Mouse (Mus musculus) forebrain, embryonic 15.5 days (tissue): ENCODE measurements around the gene Nhsl2. TPM values are rescaled to one million over a fixed set of nuclear protein-coding genes. Genes with fewer than 3 reads are reported as not detected.

ENCODE experiments used
- ATAC-seq: fragments of 200-750 bp; cut with Nextera tagmentation; replicated peaks from 2 replicates; pipeline ENCODE4 v1.8.0; 2017; ENCODE audit warnings: mild to moderate bottlenecking, moderate TSS enrichment, moderate library complexity
- H3K27ac ChIP-seq: fragments of 300-500 bp; sonication (generic); replicated peaks from 2 replicates; pipeline ENCODE4 v1.5.1; 2015; ENCODE audit warnings: mild to moderate bottlenecking, inconsistent platforms
- H3K27me3 ChIP-seq: fragments of 300-500 bp; sonication (generic); 2 replicates; pipeline ENCODE4 v1.6.1; 2015; ENCODE audit warnings: inconsistent platforms
- H3K36me3 ChIP-seq: fragments of 300-500 bp; sonication (generic); 2 replicates; pipeline ENCODE4 v1.6.1; 2015; ENCODE audit warnings: mild to moderate bottlenecking, inconsistent platforms
- H3K4me1 ChIP-seq: fragments of 300-500 bp; sonication (generic); 2 replicates; pipeline ENCODE4 v1.6.1; 2015; ENCODE audit warnings: inconsistent platforms
- H3K4me2 ChIP-seq: fragments of 300-500 bp; sonication (generic); replicated peaks from 2 replicates; pipeline ENCODE4 v1.6.1; 2015; ENCODE audit warnings: mild to moderate bottlenecking, inconsistent platforms
- H3K4me3 ChIP-seq: fragments of 300-500 bp; sonication (generic); 2 replicates; pipeline ENCODE4 v1.5.1; 2015; ENCODE audit warnings: mild to moderate bottlenecking, inconsistent platforms
- H3K9ac ChIP-seq: fragments of 300-500 bp; sonication (generic); replicated peaks from 2 replicates; pipeline ENCODE4 v1.6.1; 2015; ENCODE audit warnings: mild to moderate bottlenecking, inconsistent platforms
- H3K9me3 ChIP-seq: fragments of 300-500 bp; sonication (generic); 2 replicates; pipeline ENCODE4 v1.6.1; 2016; ENCODE audit warnings: inconsistent platforms
- WGBS: fragments of 180-500 bp; shearing (Covaris S2); methylation state at CpG from one replicate; pipeline ENCODE4 v1.1.7; 2015; ENCODE audit warnings: mixed read lengths; 5-methylcytosine and 5-hydroxymethylcytosine counted together
- polyA plus RNA-seq: library from polyadenylated mRNA; unstranded; fragments of >200 nt; fragmentation: Nextera tagmentation; extraction: Ambion mirVana; gene quantifications from 2 replicates; pipeline ENCODE4 v1.2.1, GENCODE M21; 2015

Nhsl2 gene
- polyA plus RNA-seq, 1 experiment from 2014 or later: 5.1 TPM

GRCm38 (mm10) chrX:102060891-102061290 is 211.7 kb downstream of the Nhsl2 start:
- no peaks in the 10 kb centered on the region for H3K9me3 ChIP-seq
- H3K4me2 ChIP-seq: no peak overlapping the region
- no peak overlapping the region for H3K9ac ChIP-seq
- no peaks in the 10 kb centered on the region for H3K36me3 ChIP-seq
- WGBS: 32% methylated on average over 2 of the region's 2 CpGs
- no peak overlapping the region for H3K4me3 ChIP-seq
- no peaks in the 10 kb centered on the region; the same call in 1 of the 2 replicates for H3K4me1 ChIP-seq
- no peak overlapping the region for H3K27ac ChIP-seq
- ATAC-seq: no peak; the same call in 1 of the 2 replicates
- no peaks in the 10 kb centered on the region for H3K27me3 ChIP-seq

DNA sequence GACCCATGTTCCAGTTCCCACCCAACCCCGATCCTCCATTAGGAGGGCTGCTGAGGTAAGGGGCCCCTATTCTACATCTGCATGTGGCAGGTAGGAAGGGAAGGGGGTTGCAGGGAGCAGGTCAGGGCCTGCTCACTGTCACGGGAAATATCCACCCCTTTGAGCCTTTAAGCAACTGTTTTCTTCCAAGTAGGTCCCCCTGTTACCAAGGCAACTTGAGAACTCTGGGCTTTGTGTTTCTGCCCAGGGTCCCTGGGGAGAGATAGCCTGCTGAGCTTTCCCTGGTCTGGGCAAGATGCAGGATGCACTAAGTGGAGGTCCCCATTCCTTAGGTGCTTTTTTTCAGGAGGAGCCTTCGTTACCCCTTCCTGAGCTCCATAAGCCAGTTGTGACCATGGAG is 214.9 kb downstream of the Nhsl2 start:
- ATAC-seq: no peak
- WGBS: 40% methylated on average over 3 of the region's 3 CpGs
- H3K4me1 ChIP-seq: peaks cover 25% of the 10 kb centered on the region

GRCm38 (mm10) chrX:102065213-102065775 is 216.1 kb downstream of the Nhsl2 start:
- Histone ChIP-seq H3K27ac (no peak overlapping the region), H3K36me3 (no peaks in the 10 kb centered on the region), H3K4me1 (peaks cover 34% of the 10 kb centered on the region), H3K9ac (no peak overlapping the region), H3K9me3 (no peaks in the 10 kb centered on the region), H3K27me3 (no peaks in the 10 kb centered on the region), H3K4me2 (no peak overlapping the region), H3K4me3 (no peak overlapping the region)
- WGBS: 41% methylated on average over 4 of the region's 4 CpGs
- no peak for ATAC-seq

More for the DNA sequence above, 214.9 kb downstream of the Nhsl2 start:
- Histone ChIP-seq H3K27ac (no peak overlapping the region), H3K9ac (no peak overlapping the region), H3K27me3 (no peaks in the 10 kb centered on the region), H3K4me3 (no peak overlapping the region), H3K9me3 (no peaks in the 10 kb centered on the region), H3K4me2 (no peak overlapping the region), H3K36me3 (no peaks in the 10 kb centered on the region)

- Histone ChIP-seq H3K4me1 (peaks cover 34% of the 10 kb centered on the region), H3K9me3 (no peaks in the 10 kb centered on the region), H3K36me3 (no peaks in the 10 kb centered on the region), H3K4me3 (no peak overlapping the region), H3K27me3 (no peaks in the 10 kb centered on the region), H3K9ac (no peak overlapping the region), H3K27ac (no peak overlapping the region), H3K4me2 (no peak overlapping the region)
- WGBS: 18% methylated on average over 9 of the region's 9 CpGs
- peak; percentile 9; the same call in 1 of the 2 replicates for ATAC-seq
Measured at GRCm38 (mm10) chrX:102066134-102066533, 216.9 kb downstream of the Nhsl2 start.

GRCm38 (mm10) chrX:102067118-102067517 is 217.9 kb downstream of the Nhsl2 start:
- WGBS: 62% methylated on average over 6 of the region's 6 CpGs
- Histone ChIP-seq H3K9ac (no peak overlapping the region), H3K4me1 (peaks cover 42% of the 10 kb centered on the region), H3K27me3 (no peaks in the 10 kb centered on the region), H3K36me3 (no peaks in the 10 kb centered on the region), H3K9me3 (no peaks in the 10 kb centered on the region), H3K4me3 (no peak overlapping the region), H3K27ac (no peak overlapping the region), H3K4me2 (0 out of 2 replicates have a peak overlapping the region, but pooled peaks have one; percentile 6)
- ATAC-seq: no peak

GRCm38 (mm10) chrX:102068811-102069540 is 219.8 kb downstream of the Nhsl2 start:
- no peak overlapping the region for H3K27ac ChIP-seq
- no peaks in the 10 kb centered on the region for H3K27me3 ChIP-seq
- WGBS: 93% methylated on average over 24 of the region's 24 CpGs
- no peak overlapping the region for H3K4me2 ChIP-seq
- no peaks in the 10 kb centered on the region for H3K9me3 ChIP-seq
- H3K4me3 ChIP-seq: no peak overlapping the region
- no peak for ATAC-seq
- peaks cover 43% of the 10 kb centered on the region for H3K4me1 ChIP-seq
- no peaks in the 10 kb centered on the region for H3K36me3 ChIP-seq
- no peak overlapping the region for H3K9ac ChIP-seq

- ATAC-seq: peak; percentile 97
- WGBS: 25% methylated on average over 61 of the region's 61 CpGs
- Histone ChIP-seq H3K27ac (peak within 1 kb of the TSS; percentile 80), H3K4me1 (peaks cover 43% of the 10 kb centered on the region), H3K4me2 (peak within 1 kb of the TSS; percentile 62), H3K36me3 (no peaks in the 10 kb centered on the region), H3K9me3 (no peaks in the 10 kb centered on the region), H3K27me3 (no peaks in the 10 kb centered on the region), H3K9ac (peak within 1 kb of the TSS; percentile 59), H3K4me3 (peak within 1 kb of the TSS; percentile 54)
Measured at GRCm38 (mm10) chrX:102070591-102071471, 221.6 kb downstream of the Nhsl2 start, which contains the start of gene Rtl5. Gene Rtl5 (minus strand): TSS chrX:102071304.

- peak overlapping the region; percentile 80 for H3K27ac ChIP-seq
- H3K36me3 ChIP-seq: no peaks in the 10 kb centered on the region
- H3K4me2 ChIP-seq: peak overlapping the region; percentile 62
- peak; percentile 32 for ATAC-seq
- H3K4me3 ChIP-seq: peak overlapping the region; percentile 54
- WGBS: 19% methylated on average over 2 of the region's 2 CpGs
- H3K27me3 ChIP-seq: no peaks in the 10 kb centered on the region
- H3K9ac ChIP-seq: peak overlapping the region; percentile 59
- H3K4me1 ChIP-seq: peaks cover 41% of the 10 kb centered on the region
- H3K9me3 ChIP-seq: no peaks in the 10 kb centered on the region
Measured at GRCm38 (mm10) chrX:102071517-102071916, 222.3 kb downstream of the Nhsl2 start.

DNA sequence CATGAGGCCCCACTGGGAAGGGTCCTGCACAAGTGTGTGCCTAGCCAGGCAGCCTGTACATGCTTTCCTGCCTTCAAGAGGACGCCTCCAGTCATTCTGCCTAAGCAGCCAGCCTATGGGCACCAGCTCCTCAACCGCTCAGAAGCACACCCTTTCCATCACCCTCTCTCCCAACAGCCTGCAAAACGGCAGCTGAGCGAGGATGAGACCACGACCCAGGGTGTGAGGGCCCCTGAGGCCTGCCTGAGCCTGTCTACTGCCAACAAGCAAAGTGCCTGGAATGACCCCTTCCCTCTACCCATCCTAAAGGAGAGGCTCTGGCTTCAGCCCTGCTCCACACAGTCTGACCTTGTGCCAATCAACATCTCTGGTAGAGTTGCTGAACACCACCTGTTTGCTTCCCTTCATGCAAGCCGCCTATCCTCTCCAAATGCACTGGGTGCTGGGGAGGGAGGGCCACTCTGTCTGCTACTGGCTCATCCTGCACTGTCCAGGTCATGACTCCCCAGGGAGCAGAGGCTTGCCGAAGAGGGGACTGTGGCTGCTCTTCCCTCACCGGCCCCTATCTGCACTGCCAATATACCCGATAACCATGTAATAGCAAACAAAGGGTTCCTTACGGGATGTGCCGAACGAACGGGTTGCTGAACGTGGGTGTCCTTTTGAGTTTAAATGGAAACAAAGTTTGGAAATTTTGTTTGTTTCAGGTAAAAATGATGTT is 224.6 kb downstream of the Nhsl2 start:
- Histone ChIP-seq H3K27ac (no peak overlapping the region), H3K4me2 (no peak overlapping the region), H3K4me3 (no peak overlapping the region), H3K36me3 (no peaks in the 10 kb centered on the region), H3K27me3 (no peaks in the 10 kb centered on the region), H3K4me1 (peaks cover 21% of the 10 kb centered on the region), H3K9ac (no peak overlapping the region), H3K9me3 (no peaks in the 10 kb centered on the region)
- ATAC-seq: no peak
- WGBS: 79% methylated on average over 14 of the region's 14 CpGs

GRCm38 (mm10) chrX:102074435-102074834 is 225.2 kb downstream of the Nhsl2 start:
- H3K36me3 ChIP-seq: no peaks in the 10 kb centered on the region
- 72% methylated on average over 5 of the region's 5 CpGs for WGBS
- no peak overlapping the region for H3K4me2 ChIP-seq
- H3K4me3 ChIP-seq: no peak overlapping the region
- ATAC-seq: no peak
- H3K4me1 ChIP-seq: peaks cover 17% of the 10 kb centered on the region
- H3K9me3 ChIP-seq: no peaks in the 10 kb centered on the region
- H3K27me3 ChIP-seq: no peaks in the 10 kb centered on the region
- no peak overlapping the region for H3K27ac ChIP-seq
- H3K9ac ChIP-seq: no peak overlapping the region

- Histone ChIP-seq H3K36me3 (no peaks in the 10 kb centered on the region), H3K9me3 (no peaks in the 10 kb centered on the region), H3K4me1 (peaks cover 10% of the 10 kb centered on the region), H3K9ac (no peak overlapping the region), H3K27me3 (no peaks in the 10 kb centered on the region), H3K4me2 (no peak overlapping the region), H3K27ac (no peak overlapping the region), H3K4me3 (no peak overlapping the region)
- no peak for ATAC-seq
- 81% methylated on average over 4 of the region's 4 CpGs for WGBS
Measured at GRCm38 (mm10) chrX:102075158-102075557, 226.0 kb downstream of the Nhsl2 start.
